Mouse (Mus musculus) neural tube, embryonic 11.5 days (tissue): ENCODE measurements around the gene Aqr. TPM values are rescaled to one million over a fixed set of nuclear protein-coding genes. Genes with fewer than 3 reads are reported as not detected.

Experiments used
- ATAC-seq: fragments of 200-750 bp; cut with Nextera tagmentation; 2 replicates; pipeline ENCODE4 v1.8.0; 2017; ENCODE audit warnings: moderate number of reproducible peaks, mild to moderate bottlenecking, moderate TSS enrichment, moderate library complexity; ENCODE audit not compliant: insufficient read depth, low FRiP score, low TSS enrichment
- DNase-seq: peaks from one replicate; pipeline ENCODE4 v3.0.0-alpha.2; 2015; ENCODE audit warnings: low spot score
- H3K27ac ChIP-seq: fragments of 300-500 bp; sonication (generic); 2 replicates; pipeline ENCODE4 v1.5.1; 2014; ENCODE audit warnings: low read depth, mild to moderate bottlenecking, low read length
- H3K27me3 ChIP-seq: fragments of 300-500 bp; sonication (generic); 2 replicates; pipeline ENCODE4 v1.6.1; 2014; ENCODE audit warnings: mild to moderate bottlenecking, low read length, mixed read lengths; ENCODE audit not compliant: control insufficient read depth, insufficient read depth
- H3K36me3 ChIP-seq: fragments of 300-500 bp; sonication (generic); 2 replicates; pipeline ENCODE4 v1.6.1; 2014; ENCODE audit warnings: mild to moderate bottlenecking, low read length, moderate library complexity, mixed read lengths; ENCODE audit not compliant: control insufficient read depth, insufficient read depth
- H3K4me1 ChIP-seq: fragments of 300-500 bp; sonication (generic); 2 replicates; pipeline ENCODE4 v1.6.1; 2014; ENCODE audit warnings: low read length, mixed read lengths; ENCODE audit not compliant: control insufficient read depth, insufficient read depth
- H3K4me2 ChIP-seq: fragments of 300-500 bp; sonication (generic); 2 replicates; pipeline ENCODE4 v1.6.1; 2014; ENCODE audit warnings: low read depth, mild to moderate bottlenecking, moderate library complexity
- H3K4me3 ChIP-seq: fragments of 300-500 bp; sonication (generic); 2 replicates; pipeline ENCODE4 v1.5.1; 2014; ENCODE audit warnings: low read depth, low read length
- H3K9ac ChIP-seq: fragments of 300-500 bp; sonication (generic); 2 replicates; pipeline ENCODE4 v1.6.1; 2014; ENCODE audit warnings: mild to moderate bottlenecking, low read length
- H3K9me3 ChIP-seq: fragments of 300-500 bp; sonication (generic); 2 replicates; pipeline ENCODE4 v1.6.1; 2016; ENCODE audit warnings: low read length; ENCODE audit not compliant: control insufficient read depth
- WGBS: fragments of 180-500 bp; shearing (Covaris S2); extraction: QIAGEN DNeasy Blood & Tissue Kit; methylation state at CpG from one replicate; pipeline ENCODE4 v1.1.7; 2014; 5-methylcytosine and 5-hydroxymethylcytosine counted together
- polyA plus RNA-seq: library from polyadenylated mRNA; unstranded; fragments of >200 nt; fragmentation: Nextera tagmentation; extraction: Ambion mirVana; gene quantifications from 2 replicates; pipeline ENCODE4 v1.2.1, GENCODE M21; 2014

The Aqr gene
- polyA plus RNA-seq, 1 experiment from 2014 or later = 64.3 TPM

DNA sequence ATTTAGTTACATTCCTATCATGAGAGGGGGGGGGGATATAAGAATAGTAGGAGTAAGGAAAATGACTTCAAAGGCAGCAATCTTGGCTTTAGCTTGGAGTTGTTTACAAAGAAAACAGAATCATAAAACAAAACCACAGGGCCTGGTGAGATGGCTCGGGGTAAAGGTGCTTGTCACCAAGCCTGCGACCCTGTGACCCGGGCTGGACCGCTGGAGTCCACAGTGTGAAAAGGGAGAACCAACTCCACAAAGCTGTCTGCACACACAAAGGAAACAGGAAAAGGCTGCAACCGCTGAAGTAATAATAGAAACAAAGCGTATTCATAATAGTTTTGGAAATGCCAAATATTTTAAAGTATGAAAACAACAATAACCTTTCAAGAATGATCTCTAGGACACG lies 67.4 kb downstream of the Aqr start:
- Histone ChIP-seq H3K4me1 (no peaks in the 10 kb centered on the region), H3K27ac (no peak overlapping the region), H3K4me3 (no peak overlapping the region), H3K9me3 (no peaks in the 10 kb centered on the region), H3K9ac (no peak overlapping the region), H3K27me3 (no peaks in the 10 kb centered on the region), H3K36me3 (peaks cover 4% of the 10 kb centered on the region), H3K4me2 (no peak overlapping the region)
- WGBS = 69% methylated on average over 7 of the region's 7 CpGs
- DNase-seq (no peak), ATAC-seq (no peak)

DNA sequence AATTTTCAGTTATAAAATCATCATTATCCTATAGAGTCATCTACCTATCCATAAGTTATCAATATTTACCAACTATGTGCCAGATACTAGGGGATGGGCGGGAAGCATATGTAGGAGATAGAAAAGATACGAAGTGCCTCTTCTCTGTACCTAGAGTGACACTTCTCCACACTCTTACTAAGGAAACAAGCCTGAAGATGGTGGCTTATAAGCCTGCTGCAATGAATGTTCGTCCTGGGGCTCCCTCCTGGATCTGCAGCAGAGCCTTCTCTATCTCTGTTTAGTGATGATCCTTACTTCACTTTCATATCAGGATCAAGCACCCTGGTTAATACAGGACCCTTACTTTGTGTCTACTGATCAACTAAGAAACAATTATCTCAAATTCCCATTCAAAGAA lies 69.2 kb downstream of the Aqr start:
- Histone ChIP-seq H3K4me1 (no peaks in the 10 kb centered on the region), H3K4me3 (no peak overlapping the region), H3K27me3 (no peaks in the 10 kb centered on the region), H3K9ac (no peak overlapping the region), H3K27ac (no peak overlapping the region), H3K36me3 (peaks cover 8% of the 10 kb centered on the region), H3K9me3 (no peaks in the 10 kb centered on the region), H3K4me2 (no peak overlapping the region)
- DNase-seq = no peak
- WGBS = 96% methylated on average over 3 of the region's 3 CpGs
- ATAC-seq = no peak

DNA sequence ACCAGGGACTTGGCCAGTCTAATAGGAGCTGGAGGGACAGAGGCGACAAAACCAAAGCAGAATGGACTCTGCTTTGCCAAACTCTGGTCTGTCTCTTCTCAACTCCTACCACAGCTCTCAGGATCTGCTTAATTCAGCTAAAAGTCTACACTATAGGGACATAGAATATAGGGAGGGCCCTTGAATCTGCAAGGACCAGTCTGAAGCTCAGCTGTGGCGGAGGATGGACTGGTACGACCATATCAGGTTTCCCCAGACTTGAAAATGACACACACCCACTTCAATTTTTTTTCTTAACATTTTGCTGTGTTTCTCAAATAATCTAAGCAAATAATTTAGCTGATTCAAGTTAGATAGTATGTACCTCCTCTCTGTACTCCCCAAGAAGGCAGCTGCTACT lies 69.6 kb downstream of the Aqr start:
- no peaks in the 10 kb centered on the region for H3K27me3 ChIP-seq
- H3K4me2 ChIP-seq = no peak overlapping the region
- no peaks in the 10 kb centered on the region for H3K9me3 ChIP-seq
- peaks cover 9% of the 10 kb centered on the region for H3K36me3 ChIP-seq
- DNase-seq = no peak
- H3K27ac ChIP-seq = no peak overlapping the region
- no peaks in the 10 kb centered on the region for H3K4me1 ChIP-seq
- H3K4me3 ChIP-seq = no peak overlapping the region
- no peak overlapping the region for H3K9ac ChIP-seq
- ATAC-seq = no peak
- 95% methylated on average over 3 of the region's 3 CpGs for WGBS

DNA sequence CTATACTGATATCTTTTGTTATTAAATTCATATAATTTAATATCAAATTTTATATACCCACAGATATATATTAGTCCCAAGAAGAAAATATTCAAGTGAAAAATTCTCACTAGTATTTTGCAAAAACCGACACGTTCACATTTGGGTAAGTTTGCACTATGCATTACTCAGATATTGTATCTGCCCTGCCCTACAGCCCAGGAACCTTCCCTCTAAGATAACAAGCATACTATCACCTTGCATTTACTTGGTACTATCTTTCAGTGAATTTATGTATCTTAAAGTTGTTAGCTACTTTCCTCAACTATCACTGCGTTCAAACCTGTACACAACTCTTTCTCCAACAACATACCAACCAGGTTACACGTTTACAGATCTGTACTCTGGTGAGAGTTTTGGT lies 71.3 kb downstream of the Aqr start:
- no peak overlapping the region for H3K4me3 ChIP-seq
- no peaks in the 10 kb centered on the region for H3K4me1 ChIP-seq
- no peaks in the 10 kb centered on the region for H3K9me3 ChIP-seq
- DNase-seq (no peak), ATAC-seq (no peak)
- WGBS = 96% methylated on average over 4 of the region's 4 CpGs
- peaks cover 9% of the 10 kb centered on the region for H3K36me3 ChIP-seq
- no peak overlapping the region for H3K4me2 ChIP-seq
- no peaks in the 10 kb centered on the region for H3K27me3 ChIP-seq
- H3K27ac ChIP-seq = no peak overlapping the region
- H3K9ac ChIP-seq = no peak overlapping the region

DNA sequence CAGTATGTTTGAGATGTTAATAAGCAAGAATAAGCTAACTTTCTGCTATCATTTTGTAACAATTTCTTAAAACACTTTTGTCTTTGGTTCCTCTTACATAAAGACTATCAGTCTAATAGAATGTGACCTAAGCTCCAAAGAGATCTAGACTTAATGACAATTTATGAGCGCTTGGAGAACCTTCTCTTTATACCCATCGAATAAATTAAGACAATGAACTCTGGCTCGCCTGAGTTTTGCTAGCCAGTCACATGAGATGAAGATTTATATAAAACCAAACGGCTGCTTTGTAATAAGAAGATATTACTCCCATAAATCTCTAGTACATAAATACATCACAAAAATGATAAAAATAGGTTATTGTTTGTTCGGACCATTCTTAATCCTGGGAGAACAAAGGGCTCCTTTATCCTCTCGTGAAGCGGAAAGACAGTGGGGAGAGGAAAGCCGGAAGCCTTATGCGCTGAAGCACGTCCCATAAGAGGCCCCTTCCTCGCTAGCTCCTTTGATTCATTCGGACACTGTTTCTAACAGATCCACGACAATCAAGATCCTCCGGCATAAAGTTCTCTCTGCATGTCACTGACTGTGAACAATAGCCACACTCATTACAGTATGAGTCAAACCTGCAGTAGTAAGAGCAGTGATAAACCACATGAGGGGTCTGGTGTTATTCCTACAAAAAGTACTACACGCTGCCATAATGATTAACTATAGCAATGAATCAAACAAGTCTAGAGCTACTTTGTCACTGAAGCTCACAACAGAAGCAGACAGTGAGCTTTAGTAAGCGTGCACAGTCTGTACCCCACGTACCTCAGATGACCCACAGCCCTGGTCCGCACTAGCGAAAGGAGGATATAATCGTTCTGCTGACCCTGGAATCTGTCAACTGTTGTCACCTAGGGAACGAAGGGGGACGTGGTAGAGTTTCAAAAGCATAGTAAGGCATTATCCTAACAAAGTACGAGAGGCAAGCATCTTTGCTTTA lies 79.2 kb downstream of the Aqr start:
- Histone ChIP-seq H3K4me2 (no peak overlapping the region), H3K27ac (peak overlapping the region; percentile 29; the same call in 1 of the 2 replicates), H3K36me3 (peaks cover 7% of the 10 kb centered on the region), H3K9ac (no peak overlapping the region), H3K4me3 (no peak overlapping the region), H3K27me3 (no peaks in the 10 kb centered on the region), H3K9me3 (no peaks in the 10 kb centered on the region), H3K4me1 (0 out of 2 replicates have a peak, but pooled peaks cover 2% of the 10 kb centered on the region)
- WGBS = 45% methylated on average over 23 of the region's 23 CpGs
- DNase-seq = peak; percentile 29
- peak; percentile 79 for ATAC-seq

DNA sequence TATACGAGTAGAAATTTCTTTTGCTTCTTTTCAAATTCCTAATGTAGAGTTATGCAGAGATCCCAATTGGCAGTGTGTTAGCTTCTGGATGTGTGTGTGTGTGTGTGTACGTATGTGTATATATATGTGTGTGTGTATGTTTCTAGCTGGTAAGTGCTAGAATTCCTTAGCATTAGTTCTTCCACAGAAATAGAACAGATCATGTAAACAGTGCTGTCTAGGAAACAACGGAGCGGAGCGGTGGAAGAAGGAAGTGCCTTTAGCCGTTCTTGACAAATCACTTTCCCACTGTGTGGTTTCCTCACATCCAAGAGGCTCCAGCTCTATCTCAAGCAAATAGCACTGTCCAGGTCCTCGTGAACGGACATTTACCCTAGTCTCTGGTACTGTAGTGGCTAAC lies 80.4 kb downstream of the Aqr start:
- H3K4me3 ChIP-seq = no peak overlapping the region
- no peaks in the 10 kb centered on the region for H3K9me3 ChIP-seq
- DNase-seq (no peak), ATAC-seq (no peak)
- H3K36me3 ChIP-seq = peaks cover 7% of the 10 kb centered on the region
- no peaks in the 10 kb centered on the region for H3K27me3 ChIP-seq
- H3K27ac ChIP-seq = no peak overlapping the region
- WGBS = 88% methylated on average over 8 of the region's 8 CpGs
- H3K9ac ChIP-seq = no peak overlapping the region
- H3K4me1 ChIP-seq = 0 out of 2 replicates have a peak, but pooled peaks cover 2% of the 10 kb centered on the region
- H3K4me2 ChIP-seq = no peak overlapping the region

DNA sequence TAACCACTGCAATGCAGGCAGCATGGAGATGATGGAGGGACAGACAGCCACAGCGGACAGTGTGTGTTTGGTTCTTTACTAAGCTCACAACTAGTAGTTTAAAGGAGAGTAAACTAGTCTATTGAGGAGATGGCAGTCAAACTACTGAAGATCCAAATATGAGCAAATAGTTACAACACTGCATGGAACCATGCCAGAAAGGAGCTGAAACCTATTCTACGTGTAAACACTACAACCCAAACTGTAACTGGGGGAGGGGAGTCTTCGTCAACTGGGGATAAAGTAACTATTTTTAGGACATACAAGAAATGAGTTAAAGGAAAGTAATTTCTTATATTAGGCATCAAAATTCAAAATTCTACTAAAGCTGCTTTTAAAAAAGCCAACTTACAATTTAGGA lies 84.4 kb downstream of the Aqr start:
- no peak overlapping the region for H3K27ac ChIP-seq
- no peak overlapping the region for H3K4me2 ChIP-seq
- H3K4me1 ChIP-seq = no peaks in the 10 kb centered on the region
- H3K27me3 ChIP-seq = no peaks in the 10 kb centered on the region
- WGBS = 97% methylated on average over 3 of the region's 3 CpGs
- DNase-seq = no peak
- no peak for ATAC-seq
- no peak overlapping the region for H3K4me3 ChIP-seq
- peaks cover 5% of the 10 kb centered on the region; the same call in 1 of the 2 replicates for H3K36me3 ChIP-seq
- no peaks in the 10 kb centered on the region for H3K9me3 ChIP-seq
- H3K9ac ChIP-seq = no peak overlapping the region

DNA sequence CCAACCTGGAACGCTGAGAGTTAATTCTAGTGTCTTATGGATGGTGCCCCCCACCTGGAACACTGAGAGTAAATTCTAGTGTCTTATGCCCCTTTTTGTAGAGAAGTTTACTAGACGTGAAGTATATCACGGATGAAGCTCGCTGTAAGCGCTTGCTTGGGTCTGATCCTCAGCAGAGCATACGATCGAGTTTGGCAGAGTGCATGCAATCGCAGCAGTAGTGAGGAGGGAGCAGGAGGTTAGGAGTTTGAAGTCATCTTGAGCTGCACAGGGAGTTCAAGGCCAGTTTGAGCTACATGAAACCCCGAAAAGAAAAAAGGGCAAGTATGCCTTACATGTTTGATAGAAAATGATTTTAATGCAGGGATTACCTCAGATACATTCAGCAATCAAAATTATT lies 86.0 kb downstream of the Aqr start:
- DNase-seq (no peak), ATAC-seq (no peak)
- Histone ChIP-seq H3K4me1 (no peaks in the 10 kb centered on the region), H3K9me3 (no peaks in the 10 kb centered on the region), H3K4me3 (no peak overlapping the region), H3K4me2 (no peak overlapping the region), H3K27ac (no peak overlapping the region), H3K9ac (no peak overlapping the region), H3K36me3 (peaks cover 5% of the 10 kb centered on the region; the same call in 1 of the 2 replicates), H3K27me3 (no peaks in the 10 kb centered on the region)
- WGBS = 95% methylated on average over 9 of the region's 9 CpGs

DNA sequence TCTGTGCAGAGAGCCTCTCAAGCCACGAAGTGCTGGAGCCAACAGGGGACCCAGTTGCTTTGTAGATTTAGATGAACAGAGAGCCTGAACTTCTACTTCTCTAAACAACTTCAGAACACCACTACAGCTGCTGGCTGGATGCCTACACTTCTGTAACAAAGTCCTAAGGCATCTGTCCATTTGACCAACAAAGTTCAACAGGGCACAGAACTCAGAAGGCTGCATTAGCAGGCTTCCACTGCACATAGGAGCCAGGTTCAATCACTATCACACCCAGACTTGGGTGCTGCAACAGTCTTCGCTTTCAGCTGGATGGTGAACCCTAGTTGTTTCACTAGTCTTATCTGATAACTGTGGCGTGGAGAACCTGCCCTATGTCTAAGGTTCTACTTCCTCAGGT lies 87.0 kb downstream of the Aqr start:
- Histone ChIP-seq H3K36me3 (peaks cover 3% of the 10 kb centered on the region; the same call in 1 of the 2 replicates), H3K27me3 (no peaks in the 10 kb centered on the region), H3K9ac (no peak overlapping the region)

More for the DNA sequence above, 87.0 kb downstream of the Aqr start:
- Histone ChIP-seq H3K4me3 (no peak overlapping the region), H3K4me1 (no peaks in the 10 kb centered on the region), H3K4me2 (no peak overlapping the region), H3K27ac (no peak overlapping the region), H3K9me3 (no peaks in the 10 kb centered on the region)
- ATAC-seq = no peak
- 93% methylated on average over 3 of the region's 3 CpGs for WGBS
- DNase-seq = no peak
